Mouse (Mus musculus) stomach, embryonic 16.5 days (tissue): ENCODE results near the gene Gpx8. TPM values are rescaled to one million over a fixed set of nuclear protein-coding genes. Genes with fewer than 3 reads are reported as not detected.

Experiments used
- ATAC-seq: fragments of 200-750 bp; cut with Nextera tagmentation; 2 replicates; pipeline ENCODE4 v1.8.0; 2017; ENCODE audit warnings: moderate number of reproducible peaks, moderate TSS enrichment; ENCODE audit not compliant: insufficient read depth, low FRiP score
- H3K27ac ChIP-seq: fragments of 300-500 bp; sonication (generic); 2 replicates; pipeline ENCODE4 v1.5.1; 2014; ENCODE audit warnings: low read length
- H3K27me3 ChIP-seq: fragments of 300-500 bp; sonication (generic); 2 replicates; pipeline ENCODE4 v1.6.1; 2014; ENCODE audit warnings: low read length, control low read depth, mixed read lengths; ENCODE audit not compliant: control insufficient read depth, insufficient read depth
- H3K36me3 ChIP-seq: fragments of 300-500 bp; sonication (generic); 2 replicates; pipeline ENCODE4 v1.6.1; 2014; ENCODE audit warnings: low read length; ENCODE audit not compliant: control insufficient read depth, insufficient read depth
- H3K4me1 ChIP-seq: fragments of 300-500 bp; sonication (generic); 2 replicates; pipeline ENCODE4 v1.6.1; 2014; ENCODE audit warnings: low read length, control low read depth, mixed read lengths; ENCODE audit not compliant: control insufficient read depth, insufficient read depth
- H3K4me2 ChIP-seq: fragments of 300-500 bp; sonication (generic); 2 replicates; pipeline ENCODE4 v1.6.1; 2014; ENCODE audit warnings: low read depth, low read length, mixed read lengths
- H3K4me3 ChIP-seq: fragments of 300-500 bp; sonication (generic); replicated peaks from 2 replicates; pipeline ENCODE4 v1.5.1; 2014; ENCODE audit warnings: mild to moderate bottlenecking, low read length
- H3K9ac ChIP-seq: fragments of 300-500 bp; sonication (generic); 2 replicates; pipeline ENCODE4 v1.6.1; 2014; ENCODE audit warnings: low read length
- H3K9me3 ChIP-seq: fragments of 300-500 bp; sonication (generic); replicated peaks from 2 replicates; pipeline ENCODE4 v1.6.1; 2016; ENCODE audit warnings: low read length, control low read depth; ENCODE audit not compliant: control insufficient read depth
- WGBS: fragments of 180-500 bp; shearing (Covaris S2); extraction: QIAGEN DNeasy Blood & Tissue Kit; methylation state at CpG from one replicate; pipeline ENCODE4 v1.1.7; 2014; 5-methylcytosine and 5-hydroxymethylcytosine counted together
- polyA plus RNA-seq: library from polyadenylated mRNA; unstranded; fragments of >200 nt; fragmentation: Nextera tagmentation; extraction: Ambion mirVana; gene quantifications from 2 replicates; pipeline ENCODE4 v1.2.1, GENCODE M21; 2015

Gpx8 gene
- polyA plus RNA-seq, 1 experiment from 2014 or later, result 156 TPM

GRCm38 (mm10) chr13:113055826-113056225, 9.6 kb upstream of the Gpx8 start:
- WGBS, result 35% methylated on average over 8 of the region's 8 CpGs

GRCm38 (mm10) chr13:113054230-113054629, 8.0 kb upstream of the Gpx8 start:
- Histone ChIP-seq H3K9ac (no peak overlapping the region), H3K36me3 (no peaks in the 10 kb centered on the region), H3K4me3 (no peak overlapping the region), H3K4me1 (no peaks in the 10 kb centered on the region), H3K27me3 (no peaks in the 10 kb centered on the region), H3K9me3 (no peaks in the 10 kb centered on the region), H3K27ac (no peak overlapping the region), H3K4me2 (no peak overlapping the region)
- no peak for ATAC-seq
- 88% methylated on average over 8 of the region's 8 CpGs for WGBS

More at GRCm38 (mm10) chr13:113055826-113056225, 9.6 kb upstream of the Gpx8 start:
- no peaks in the 10 kb centered on the region for H3K27me3 ChIP-seq
- no peak overlapping the region for H3K4me2 ChIP-seq
- H3K36me3 ChIP-seq, result no peaks in the 10 kb centered on the region
- H3K27ac ChIP-seq, result no peak overlapping the region
- H3K9me3 ChIP-seq, result no peaks in the 10 kb centered on the region
- H3K9ac ChIP-seq, result no peak overlapping the region
- no peak for ATAC-seq
- H3K4me1 ChIP-seq, result no peaks in the 10 kb centered on the region
- H3K4me3 ChIP-seq, result no peak overlapping the region

- 66% methylated on average over 3 of the region's 3 CpGs for WGBS
- Histone ChIP-seq H3K4me1 (no peaks in the 10 kb centered on the region; the same call in 1 of the 2 replicates), H3K9me3 (no peaks in the 10 kb centered on the region), H3K4me3 (no peak overlapping the region), H3K4me2 (no peak overlapping the region), H3K9ac (no peak overlapping the region), H3K27me3 (no peaks in the 10 kb centered on the region), H3K36me3 (peaks cover 4% of the 10 kb centered on the region; the same call in 1 of the 2 replicates), H3K27ac (no peak overlapping the region)
- no peak for ATAC-seq
These were observed 1.4 kb upstream of the Gpx8 start for GRCm38 (mm10) chr13:113047647-113048046.

- H3K4me3 ChIP-seq, result no peak overlapping the region
- H3K27ac ChIP-seq, result no peak overlapping the region
- H3K36me3 ChIP-seq, result peaks cover 4% of the 10 kb centered on the region; the same call in 1 of the 2 replicates
- no peaks in the 10 kb centered on the region for H3K9me3 ChIP-seq
- peak overlapping the region; percentile 50; the same call in 1 of the 2 replicates for H3K4me2 ChIP-seq
- H3K4me1 ChIP-seq, result no peaks in the 10 kb centered on the region; the same call in 1 of the 2 replicates
- no peaks in the 10 kb centered on the region for H3K27me3 ChIP-seq
- peak; percentile 34; the same call in 1 of the 2 replicates for ATAC-seq
- no peak overlapping the region for H3K9ac ChIP-seq
These were observed 808 bp upstream of the Gpx8 start for GRCm38 (mm10) chr13:113047018-113047417.

GRCm38 (mm10) chr13:113045458-113046110, 626 bp downstream of the Gpx8 start:
- Histone ChIP-seq H3K36me3 (peaks cover 8% of the 10 kb centered on the region; the same call in 1 of the 2 replicates), H3K27me3 (no peaks in the 10 kb centered on the region), H3K9me3 (no peaks in the 10 kb centered on the region), H3K4me3 (peak overlapping the region; percentile 61), H3K9ac (peak overlapping the region; percentile 67), H3K27ac (peak overlapping the region; percentile 80), H3K4me1 (no peaks in the 10 kb centered on the region; the same call in 1 of the 2 replicates), H3K4me2 (peak overlapping the region; percentile 50)
- 9% methylated on average over 18 of the region's 18 CpGs for WGBS
- no peak for ATAC-seq

- H3K9me3 ChIP-seq, result no peaks in the 10 kb centered on the region
- 31% methylated on average over 3 of the region's 3 CpGs for WGBS
- H3K27me3 ChIP-seq, result no peaks in the 10 kb centered on the region
- no peak overlapping the region for H3K27ac ChIP-seq
- peak overlapping the region; percentile 61 for H3K4me3 ChIP-seq
- peak overlapping the region; percentile 50 for H3K4me2 ChIP-seq
- H3K36me3 ChIP-seq, result peaks cover 8% of the 10 kb centered on the region; the same call in 1 of the 2 replicates
- H3K9ac ChIP-seq, result peak overlapping the region; percentile 14
- ATAC-seq, result no peak
- H3K4me1 ChIP-seq, result no peaks in the 10 kb centered on the region; the same call in 1 of the 2 replicates
These were observed 1.3 kb downstream of the Gpx8 start for GRCm38 (mm10) chr13:113044876-113045275.

- Histone ChIP-seq H3K9me3 (no peaks in the 10 kb centered on the region), H3K27ac (no peak overlapping the region), H3K4me1 (peaks cover 12% of the 10 kb centered on the region; the same call in 1 of the 2 replicates), H3K36me3 (no peaks in the 10 kb centered on the region), H3K27me3 (peaks cover 26% of the 10 kb centered on the region), H3K4me3 (peak overlapping the region; percentile 60), H3K9ac (no peak overlapping the region), H3K4me2 (peak overlapping the region; percentile 99)
- 0% methylated on average over 4 of the region's 4 CpGs for WGBS
- ATAC-seq, result peak; percentile 88
These were observed 10.4 kb downstream of the Gpx8 start for GRCm38 (mm10) chr13:113035852-113036251.

- H3K9ac ChIP-seq, result peak within 1 kb of the TSS; percentile 72
- no peak within 1 kb of the TSS for H3K27ac ChIP-seq
- peak within 1 kb of the TSS; percentile 99 for H3K4me2 ChIP-seq
- peaks cover 26% of the 10 kb centered on the region for H3K27me3 ChIP-seq
- peak within 1 kb of the TSS; percentile 60 for H3K4me3 ChIP-seq
- ATAC-seq, result peak; percentile 62
- WGBS, result under 1% methylated on average over 46 of the region's 46 CpGs
- no peaks in the 10 kb centered on the region for H3K9me3 ChIP-seq
- H3K4me1 ChIP-seq, result peaks cover 12% of the 10 kb centered on the region; the same call in 1 of the 2 replicates
- no peaks in the 10 kb centered on the region for H3K36me3 ChIP-seq
These were observed 11.2 kb downstream of the Gpx8 start, which contains the start of gene Cdc20b for GRCm38 (mm10) chr13:113034950-113035421. TSS of gene Cdc20b (plus strand) at chr13:113035111.

GRCm38 (mm10) chr13:113034271-113034886, 11.8 kb downstream of the Gpx8 start:
- no peak for ATAC-seq
- H3K27me3 ChIP-seq, result peaks cover 26% of the 10 kb centered on the region
- no peaks in the 10 kb centered on the region for H3K36me3 ChIP-seq
- WGBS, result 4% methylated on average over 11 of the region's 11 CpGs
- H3K9ac ChIP-seq, result peak overlapping the region; percentile 72
- peaks cover 12% of the 10 kb centered on the region; the same call in 1 of the 2 replicates for H3K4me1 ChIP-seq
- no peaks in the 10 kb centered on the region for H3K9me3 ChIP-seq
- H3K4me2 ChIP-seq, result peak overlapping the region; percentile 99
- peak overlapping the region; percentile 60 for H3K4me3 ChIP-seq
- H3K27ac ChIP-seq, result no peak overlapping the region
